Mouse (Mus musculus) heart, postnatal 0 days (tissue): ENCODE measurements around the gene Zmiz1.

Source experiments
- CTCF ChIP-seq: IDR thresholded peaks from 2 replicates; pipeline ENCODE4 v1.5.1; 2016; ENCODE audit warnings: antibody characterized with exemption, control low read depth, low read depth
- EP300 ChIP-seq: IDR thresholded peaks from 2 replicates; pipeline ENCODE4 v1.6.1; 2016; ENCODE audit warnings: antibody characterized with exemption, low read depth

DNA sequence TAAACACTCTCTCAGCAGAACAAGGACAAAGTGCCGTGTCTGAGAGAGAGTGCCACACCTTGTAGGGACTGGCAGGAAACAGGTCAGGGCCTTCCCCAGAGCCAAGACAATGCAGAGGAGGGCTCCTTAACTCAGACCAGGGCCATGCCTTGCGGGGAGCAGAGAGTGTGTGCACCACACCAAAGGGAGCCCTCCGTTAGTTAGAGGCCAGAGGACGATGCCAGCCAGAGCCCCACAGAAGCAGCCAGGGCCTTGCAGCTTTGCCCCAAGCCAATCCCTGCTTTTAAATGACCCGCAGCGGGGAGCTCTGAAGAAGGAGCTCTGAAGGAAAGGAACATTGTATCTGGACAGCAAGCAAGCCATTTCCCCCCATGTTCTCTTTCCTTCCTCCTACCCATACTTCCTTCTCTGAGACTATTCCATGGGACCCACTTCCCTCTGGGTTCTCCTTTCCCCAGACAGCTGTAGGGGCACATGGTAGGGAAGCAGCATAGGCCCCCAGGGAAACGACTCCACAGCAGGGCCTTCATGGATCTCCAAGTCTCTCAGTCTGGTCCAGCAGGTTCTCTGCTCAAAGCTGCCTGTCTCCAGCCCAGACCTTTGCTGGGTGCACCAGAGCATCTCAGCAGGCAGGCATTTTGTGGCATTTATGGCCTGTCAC is 204.8 kb downstream of the Zmiz1 start:
- TF ChIP-seq CTCF (no peak), EP300 (no peak)
